Mouse (Mus musculus): Measurements from ENCODE around the gene Cables2.
"Not testable (repeated sequence)": the region's sequence is repeated elsewhere in the genome, so short reads cannot be mapped to it uniquely, and the experiment has no call there.

Cables2 gene

DNA sequence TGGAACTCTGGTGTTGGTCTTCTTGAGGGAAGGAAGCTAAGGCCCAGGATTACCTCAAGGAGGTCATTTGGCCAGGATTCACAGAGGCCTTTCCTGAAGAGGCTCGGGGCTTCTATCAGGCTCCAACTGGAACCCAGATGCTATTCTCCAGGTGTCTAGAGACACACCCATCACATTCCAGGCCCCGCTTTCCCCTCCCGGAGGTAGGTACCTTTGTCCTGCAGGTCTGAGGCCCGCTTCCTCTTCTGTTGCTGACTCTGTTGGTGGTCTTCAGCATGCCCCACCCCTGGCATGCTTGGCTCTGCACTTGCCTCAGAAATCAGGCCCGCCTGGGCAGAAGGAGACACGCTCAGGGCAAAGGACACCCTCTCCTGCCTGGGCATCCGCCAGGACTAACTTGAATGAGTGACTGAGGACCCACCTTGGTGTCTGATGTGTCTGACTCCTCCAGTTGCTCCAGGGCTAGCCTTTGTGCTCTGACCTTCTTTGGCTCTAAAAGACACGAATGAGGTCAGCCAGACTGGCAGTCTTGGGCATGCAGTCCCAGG lies 4.6 kb upstream of the Cables2 start:
- no peak for ATAC-seq (ENCODE audit: low TSS enrichment)

DNA sequence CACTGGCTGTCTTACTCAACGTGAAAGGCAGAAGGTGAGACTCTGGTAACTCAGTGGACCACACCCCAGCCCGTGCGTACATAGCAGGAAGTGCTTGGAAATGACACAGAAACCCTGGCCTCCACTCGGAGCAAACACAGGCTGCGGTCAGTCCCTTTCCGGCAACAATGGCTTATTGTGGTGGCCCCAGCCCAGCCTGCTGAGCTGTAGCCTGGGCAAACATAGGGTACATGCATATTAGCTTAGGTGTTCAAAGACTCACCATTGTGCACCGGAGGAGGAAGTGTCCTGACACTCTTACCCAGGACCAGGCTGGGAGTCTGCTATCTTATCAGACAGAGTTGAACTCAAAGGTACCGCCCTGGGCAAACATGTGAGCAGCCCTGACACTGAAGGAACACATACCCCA lies 3.6 kb upstream of the Cables2 start:
- ATAC-seq (ENCODE audit: low TSS enrichment), result no peak

DNA sequence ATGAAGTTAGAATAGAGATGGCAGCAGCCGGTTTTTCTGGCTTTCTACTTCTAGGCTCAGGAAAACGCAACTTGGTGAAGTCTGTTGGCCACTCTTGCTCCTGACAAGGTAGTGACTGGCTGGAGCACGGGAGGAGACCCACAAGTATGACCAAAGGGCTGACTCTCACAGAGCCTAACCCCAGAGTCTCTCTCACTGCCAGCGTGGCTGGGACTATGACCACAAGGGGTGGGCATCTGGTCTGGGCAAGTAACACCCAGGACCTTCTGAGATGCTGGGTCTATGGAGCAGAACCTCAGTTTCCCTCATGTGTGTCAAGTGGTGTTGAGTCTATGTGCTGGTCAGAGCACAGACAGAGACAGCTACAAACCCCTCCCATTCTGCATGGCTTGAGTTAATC lies 3.1 kb upstream of the Cables2 start:
- no peak for ATAC-seq (ENCODE audit: low TSS enrichment)

DNA sequence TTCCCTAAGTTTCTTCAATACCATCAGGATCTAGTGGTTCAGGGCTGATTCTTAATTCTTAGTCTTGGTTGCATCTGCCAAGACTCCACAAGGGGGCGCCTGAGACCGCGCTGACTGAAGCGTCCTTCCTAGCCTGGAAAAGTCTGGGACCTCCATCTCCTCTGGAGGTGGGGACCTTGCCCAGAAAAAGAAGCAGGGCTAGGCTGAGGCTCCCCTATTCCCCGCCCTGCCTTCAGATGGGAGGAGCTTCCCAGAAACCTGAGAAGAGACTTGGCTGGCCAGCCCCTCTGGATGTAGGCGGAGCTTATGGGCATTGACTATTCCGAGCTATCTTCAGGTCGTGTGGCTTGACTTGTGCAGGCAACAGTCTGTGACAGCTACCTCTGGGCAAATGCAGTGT lies 2.5 kb upstream of the Cables2 start:
- ATAC-seq (ENCODE audit: low TSS enrichment), result peak; percentile 14

DNA sequence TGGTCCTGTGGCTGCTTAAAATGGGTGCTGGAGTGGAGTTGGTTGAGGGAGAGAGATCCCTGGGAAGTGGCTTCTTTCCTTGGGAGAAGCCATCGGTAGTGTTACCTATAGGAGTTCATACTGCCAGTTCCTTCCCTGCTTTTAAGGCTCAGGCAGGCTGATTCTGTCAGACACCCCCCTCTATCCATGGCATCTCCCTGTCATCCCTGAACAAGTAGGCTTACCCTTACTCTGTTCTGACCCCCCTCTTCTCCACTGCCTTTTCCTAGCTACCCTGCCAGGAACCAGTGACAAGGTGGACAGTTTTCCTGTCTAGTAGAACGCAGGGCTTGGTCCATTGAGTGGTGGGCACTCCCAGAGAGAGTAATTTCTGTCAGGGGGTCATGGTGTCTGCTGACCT lies 1.2 kb upstream of the Cables2 start:
- ATAC-seq (ENCODE audit: low TSS enrichment), result no peak

DNA sequence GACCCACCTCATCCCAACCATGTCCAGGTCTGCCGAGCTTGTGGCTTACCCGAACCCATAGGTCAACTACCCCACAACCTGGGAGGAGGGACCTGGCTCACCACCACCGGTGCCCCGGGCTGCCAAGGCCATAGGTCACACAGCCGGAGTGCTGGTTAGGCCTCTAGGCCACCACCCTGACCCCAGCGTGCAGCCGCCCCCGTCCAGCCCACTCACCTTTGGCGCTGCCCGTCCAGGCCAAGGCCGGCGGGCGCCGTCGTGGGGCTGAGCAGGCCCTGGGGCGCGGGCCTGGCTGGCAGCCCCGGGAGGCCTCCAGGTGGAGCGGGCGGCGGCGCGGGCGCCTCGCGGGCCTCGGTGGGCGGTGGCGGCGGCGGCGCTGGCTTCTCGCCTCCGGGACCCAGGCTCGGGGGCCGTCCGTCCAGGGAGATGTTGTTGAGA lies 393 bp downstream of the Cables2 start:
- ATAC-seq (ENCODE audit: low TSS enrichment), result peak; percentile 18; the same call in 1 of the 2 replicates

DNA sequence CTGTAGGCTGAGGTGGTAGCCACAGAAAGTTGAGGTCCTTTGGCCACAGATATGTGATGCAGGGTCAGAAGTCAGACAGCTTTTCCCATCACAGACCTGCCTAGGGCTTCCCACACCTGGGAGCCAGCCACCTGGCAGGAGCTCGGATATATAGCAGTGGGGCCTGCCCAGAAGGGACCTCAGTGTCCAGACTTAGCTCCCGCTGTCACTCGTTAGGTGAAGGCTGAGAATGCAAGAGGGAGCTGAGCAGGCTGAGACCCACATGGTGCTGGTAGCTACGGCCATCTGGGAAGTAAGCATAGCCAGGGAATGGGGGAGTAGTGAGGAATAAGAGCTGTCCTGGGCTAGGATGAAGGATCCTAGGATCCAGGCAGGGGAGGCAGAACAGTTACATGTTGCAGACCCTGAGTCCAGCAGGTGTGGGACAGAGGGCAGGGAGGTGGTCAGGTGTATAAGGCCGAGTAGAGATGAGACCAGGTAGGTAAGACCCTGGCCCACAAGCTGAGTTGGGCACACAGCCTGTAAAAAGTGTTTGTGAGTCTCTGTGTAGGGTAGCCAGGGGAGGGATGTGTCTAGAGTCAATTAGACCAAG lies 1.4 kb downstream of the Cables2 start:
- ATAC-seq (ENCODE audit: low TSS enrichment), result no peak

DNA sequence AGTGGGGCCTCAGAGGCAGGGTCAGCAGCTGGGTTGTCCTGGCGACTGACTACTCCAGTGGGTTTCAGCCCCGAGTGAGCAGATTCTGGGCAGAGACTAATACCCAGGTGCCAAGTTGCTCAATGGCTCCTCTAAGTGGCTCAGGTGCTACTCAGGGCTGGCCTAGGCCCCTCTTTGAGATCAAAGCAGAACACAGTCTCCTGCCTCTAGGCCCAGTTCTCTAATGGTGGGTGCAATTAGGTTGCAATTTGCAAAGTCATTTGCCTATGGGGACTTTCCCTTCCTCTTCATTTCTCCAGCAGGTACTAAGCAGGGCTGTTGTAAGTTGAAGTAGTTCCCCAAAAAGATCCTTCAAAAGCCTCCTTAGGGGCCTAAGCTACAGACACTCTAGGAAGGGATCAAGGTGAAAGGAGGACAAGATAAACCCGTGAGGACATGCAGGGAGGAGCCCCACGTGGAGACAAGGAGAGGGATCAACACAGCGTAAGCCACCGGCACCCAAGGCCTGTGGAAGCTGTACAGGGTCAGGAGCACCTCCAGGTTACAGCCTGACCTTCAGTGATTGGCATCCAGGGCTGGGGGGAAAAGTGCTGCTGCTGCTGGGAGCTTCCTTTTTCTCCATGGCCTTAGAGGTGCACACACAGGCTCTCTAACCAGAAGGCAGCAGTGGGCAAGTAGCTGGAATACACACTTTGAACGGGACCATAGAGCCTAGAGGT lies 2.6 kb downstream of the Cables2 start:
- ATAC-seq (ENCODE audit: low TSS enrichment), result no peak

DNA sequence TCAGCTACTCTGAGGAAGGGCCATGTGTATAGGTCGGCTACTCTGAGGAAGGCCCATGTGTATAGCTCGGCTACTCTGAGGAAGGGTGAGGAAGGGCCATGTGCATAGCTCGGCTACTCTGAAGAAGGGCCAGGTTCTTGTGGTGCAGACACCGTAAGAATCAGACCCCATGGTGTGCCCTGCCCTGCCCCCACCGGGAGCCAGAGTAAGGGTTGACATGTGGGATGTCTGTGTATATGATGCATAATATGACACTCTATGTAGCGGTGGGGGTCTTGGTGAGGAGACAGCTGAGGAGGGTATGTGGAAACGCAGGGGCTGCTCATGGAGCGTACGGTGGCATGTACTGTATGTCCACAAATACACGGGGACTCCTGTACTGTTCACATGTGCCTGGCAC lies 4.0 kb downstream of the Cables2 start:
- no peak for ATAC-seq (ENCODE audit: low TSS enrichment)

DNA sequence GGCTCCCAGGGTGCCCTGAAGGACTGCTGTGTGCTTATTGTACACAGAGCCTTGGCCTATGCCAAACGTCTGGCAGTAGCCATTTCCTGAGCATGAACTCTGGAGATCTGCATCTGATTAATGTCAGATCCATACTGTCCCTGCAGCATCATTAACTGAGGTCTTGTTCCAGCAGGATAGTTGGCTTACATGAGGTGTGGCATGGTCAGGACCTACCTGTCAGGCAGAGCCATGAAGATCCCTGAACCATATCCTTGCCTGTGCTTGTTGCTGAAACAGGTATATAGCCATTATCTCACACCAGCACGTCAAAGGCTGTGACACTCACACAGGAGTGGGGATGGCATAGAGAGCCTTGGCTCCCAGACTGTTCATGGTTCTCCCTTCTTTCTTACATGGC lies 5.3 kb downstream of the Cables2 start:
- no peak for ATAC-seq (ENCODE audit: low TSS enrichment)

DNA sequence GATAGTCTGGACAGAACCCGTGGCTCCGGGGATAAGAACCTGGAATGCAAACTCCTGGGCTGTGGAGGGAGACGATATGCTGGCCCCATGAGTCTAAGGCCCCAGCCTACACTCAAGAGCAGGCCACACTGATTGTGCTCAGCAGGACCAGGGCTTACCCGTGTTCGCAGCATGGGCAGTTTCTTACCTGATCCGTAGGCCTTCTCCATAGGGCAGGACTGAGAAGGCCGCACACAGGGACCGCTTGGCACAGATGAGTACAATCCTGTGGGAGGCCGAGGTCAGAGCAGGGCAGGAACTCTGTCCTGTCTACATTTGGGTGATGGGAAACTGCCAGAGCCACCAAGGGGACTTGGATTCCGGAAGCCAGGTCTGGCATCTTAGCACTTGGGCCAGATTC lies 10.4 kb downstream of the Cables2 start:
- no peak for ATAC-seq (ENCODE audit: low TSS enrichment)

DNA sequence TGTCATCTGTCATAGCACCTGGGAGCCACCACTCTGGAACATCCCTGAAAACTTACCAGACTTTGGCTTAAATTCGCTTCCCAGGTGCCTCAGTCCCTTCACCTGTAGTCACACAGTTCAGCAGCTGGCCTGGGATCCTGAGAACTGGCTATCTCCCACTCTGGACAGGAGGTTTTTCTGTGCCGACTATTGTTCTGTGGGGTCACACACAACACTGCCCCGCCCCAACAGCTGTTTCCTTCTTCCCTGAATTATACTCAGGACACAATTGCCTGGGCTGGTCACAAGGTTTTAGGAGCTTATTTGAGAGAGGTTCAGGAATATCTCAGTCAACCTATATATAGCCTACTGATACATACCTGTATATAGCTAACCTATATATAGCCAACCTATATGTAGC lies 10.9 kb downstream of the Cables2 start:
- ATAC-seq (ENCODE audit: low TSS enrichment), result no peak

DNA sequence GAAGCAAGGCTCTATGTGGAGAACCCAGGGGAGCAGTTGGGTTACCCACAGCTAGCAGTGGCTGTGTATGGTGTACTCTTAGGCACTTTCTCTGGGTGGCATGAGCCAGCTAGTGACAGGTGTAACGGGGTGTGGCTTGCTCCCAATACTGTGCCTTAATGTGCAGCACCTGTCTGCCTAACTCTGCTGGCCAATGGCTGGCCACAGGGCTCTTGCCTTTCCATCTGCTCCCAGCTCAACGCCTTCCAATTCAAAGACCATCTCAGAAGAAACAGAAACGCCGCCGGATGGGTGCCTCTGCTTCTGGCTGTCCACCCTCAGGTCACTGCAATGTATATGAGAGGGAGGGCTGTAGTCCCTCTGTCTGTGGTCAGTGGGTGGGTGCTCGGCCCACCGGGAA lies 11.4 kb downstream of the Cables2 start:
- no peak for ATAC-seq (ENCODE audit: low TSS enrichment)

DNA sequence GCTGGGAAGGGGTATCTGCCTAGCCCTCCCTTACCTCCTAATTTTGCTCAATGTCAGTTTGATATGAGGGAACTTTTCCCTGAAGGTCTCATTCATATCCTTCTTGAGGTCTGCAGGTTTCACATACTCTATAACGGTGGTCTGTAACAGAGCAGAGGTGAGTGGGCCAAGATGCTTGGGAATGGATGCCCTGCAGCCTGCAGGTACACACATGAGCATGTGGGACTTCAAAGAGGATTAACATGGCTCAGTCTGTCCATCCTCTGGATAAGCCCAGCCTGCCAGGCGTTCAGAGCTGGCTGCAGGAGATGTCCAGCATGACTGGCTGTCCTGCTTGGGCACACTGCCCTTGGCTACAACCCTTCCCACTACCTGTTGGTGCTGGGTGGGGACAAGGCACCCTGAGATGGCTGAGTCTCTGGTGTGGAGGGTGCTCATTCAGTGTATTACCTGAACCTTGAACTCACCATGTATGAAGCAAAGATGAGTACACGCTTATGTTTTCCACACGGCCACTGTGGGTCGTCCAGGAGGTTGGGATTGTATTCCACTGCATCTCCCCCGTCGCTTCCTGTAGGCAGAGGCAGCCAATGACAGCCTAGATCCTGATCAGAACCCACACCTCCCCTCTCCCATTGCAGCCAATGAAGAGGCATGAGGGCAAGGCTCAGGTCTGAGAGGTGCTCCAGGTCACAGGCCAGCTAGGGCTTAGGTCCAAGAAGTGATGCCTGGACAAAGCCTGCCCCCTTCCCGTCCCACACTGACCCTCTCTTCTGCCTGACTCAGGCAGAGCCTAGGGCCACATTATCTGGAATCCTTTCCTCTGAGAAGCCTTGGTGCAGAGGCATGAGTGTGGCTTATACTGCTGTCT lies 12.5 kb downstream of the Cables2 start:
- ATAC-seq (ENCODE audit: low TSS enrichment), result no peak

DNA sequence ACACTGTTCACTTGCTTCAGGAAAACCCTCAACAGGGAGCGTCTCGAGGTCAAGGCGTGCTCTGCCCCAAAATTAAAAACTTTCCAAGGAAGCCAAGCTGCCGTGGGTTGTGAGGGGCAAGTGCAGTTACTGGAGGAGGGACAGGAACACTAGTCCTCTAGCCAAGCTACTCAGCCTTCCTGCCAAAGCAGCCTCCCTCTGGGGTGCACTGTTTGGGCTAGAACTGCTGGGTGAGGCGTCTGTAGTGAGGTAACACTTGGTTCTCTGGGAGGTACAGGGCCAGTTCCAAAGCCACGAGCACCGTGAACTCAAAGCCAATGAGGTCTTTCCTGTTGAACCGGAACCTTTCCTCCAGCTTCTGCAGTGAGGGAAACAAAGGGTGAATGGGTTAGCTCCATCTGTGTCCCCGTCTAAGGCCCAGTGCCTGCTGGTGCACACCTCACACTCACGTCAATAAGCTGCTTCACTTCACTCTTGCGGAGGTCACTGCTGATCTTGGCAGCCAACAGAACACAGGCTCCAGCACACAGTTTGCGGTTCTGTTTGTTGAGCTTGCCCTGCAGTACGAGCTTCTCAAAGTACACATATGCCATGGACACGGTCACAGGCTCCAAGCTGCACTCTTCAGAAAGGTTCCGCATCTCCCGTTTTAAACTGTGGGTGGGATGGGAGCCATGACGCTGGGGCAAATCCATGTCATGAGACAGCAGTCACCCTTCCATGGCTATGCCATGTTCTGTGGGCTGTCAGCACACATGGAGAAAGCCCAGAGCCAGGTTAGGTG lies 13.3 kb downstream of the Cables2 start:
- not testable (repeated sequence) for ATAC-seq (ENCODE audit: low TSS enrichment)

DNA sequence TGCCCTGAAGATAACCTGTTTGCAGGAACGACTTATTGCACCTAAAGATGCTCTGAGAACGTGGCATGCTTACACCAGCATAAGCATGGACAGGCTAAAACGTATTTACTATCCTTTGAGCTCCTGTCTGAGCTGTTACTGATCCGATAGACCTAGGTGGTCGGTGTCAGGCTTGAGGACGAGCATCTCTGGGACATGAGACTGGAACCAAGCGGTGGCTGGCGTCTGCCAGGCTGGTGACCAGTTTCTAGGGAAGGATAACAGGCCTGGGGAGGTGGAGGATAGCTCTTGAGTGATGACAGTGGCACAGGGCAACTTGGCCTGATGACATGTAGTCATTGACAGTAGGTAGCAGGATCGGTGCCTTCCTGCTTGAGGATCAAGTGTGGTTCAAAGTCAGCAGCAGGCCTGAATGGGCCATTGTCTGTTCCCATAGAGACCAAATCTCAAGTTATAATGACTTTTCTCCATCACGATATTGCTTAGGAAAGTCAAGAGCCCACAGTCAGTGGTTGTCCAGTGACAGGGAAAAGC lies 14.3 kb downstream of the Cables2 start:
- ATAC-seq (ENCODE audit: low TSS enrichment), result not testable (repeated sequence)

DNA sequence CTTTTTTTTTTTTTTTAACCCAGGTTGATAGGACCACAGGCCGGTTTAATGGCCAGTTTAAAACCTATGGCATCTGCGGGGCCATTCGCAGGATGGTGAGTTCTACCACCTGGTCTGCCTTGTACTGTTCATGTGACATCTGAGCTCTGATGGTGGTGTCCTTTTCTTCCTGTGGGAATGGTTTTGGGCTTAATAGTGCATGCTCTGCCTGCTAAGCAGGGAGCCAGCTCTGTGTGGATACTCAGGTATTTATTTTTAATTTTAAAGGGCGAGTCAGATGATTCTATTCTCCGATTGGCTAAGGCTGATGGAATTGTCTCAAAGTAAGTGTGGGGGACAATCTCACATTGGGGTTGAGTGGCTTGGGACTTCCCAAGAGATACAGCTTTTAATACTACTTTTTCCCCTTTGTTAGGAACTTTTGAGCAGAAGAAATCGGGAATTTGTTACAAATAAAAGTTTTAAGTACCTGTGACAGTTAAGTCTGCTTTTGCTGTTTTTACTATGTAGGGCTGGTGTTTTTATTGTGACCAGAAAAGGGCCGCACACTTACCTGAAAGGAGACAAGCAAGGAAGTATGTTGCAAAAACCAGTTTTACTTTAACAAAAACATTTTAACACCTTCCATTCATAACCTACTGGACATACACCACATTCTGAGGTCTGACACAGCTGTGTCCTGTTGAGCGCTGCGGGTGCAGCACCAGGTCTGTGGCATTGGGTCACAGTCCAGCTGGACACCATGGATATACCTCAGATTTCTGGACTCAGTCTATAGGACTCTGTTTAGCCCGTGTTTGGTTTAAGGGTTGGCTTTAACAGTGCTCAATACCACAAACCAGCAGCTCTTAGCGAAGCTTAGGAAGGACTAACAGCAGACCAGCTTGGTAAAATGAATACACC lies 15.1 kb downstream of the Cables2 start:
- ATAC-seq (ENCODE audit: low TSS enrichment), result no peak

DNA sequence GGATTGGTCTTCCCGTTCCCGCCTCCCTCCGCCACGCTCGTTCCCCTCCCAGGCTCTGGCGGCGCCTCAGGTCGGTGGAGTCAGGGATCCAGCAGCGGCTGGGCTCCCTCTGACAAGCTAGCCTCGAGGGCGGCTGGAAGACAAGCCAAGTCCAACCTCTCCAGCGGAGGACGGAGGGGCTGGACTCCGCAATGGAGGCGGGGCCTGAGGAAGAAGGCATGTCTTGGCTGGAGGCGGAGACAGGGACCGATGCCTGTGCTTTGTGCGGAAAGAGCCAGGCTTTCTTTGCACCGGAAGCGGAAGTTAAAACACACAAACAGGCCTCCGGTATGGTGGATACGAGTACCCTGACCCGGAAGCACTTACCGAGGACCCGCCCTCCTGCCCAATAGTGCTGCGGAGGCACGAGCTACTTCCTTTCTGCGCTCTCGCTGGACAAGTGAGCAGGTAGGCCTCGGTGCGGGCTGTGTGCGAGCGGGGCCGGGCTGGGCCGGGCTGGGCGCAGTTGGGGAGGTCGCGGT lies 16.2 kb downstream of the Cables2 start, which contains the start of gene Rps21:
TSS of gene Rps21 (plus strand) at position 377 of the 521 bp plus-strand sequence.
- peak; percentile 93 for ATAC-seq (ENCODE audit: low TSS enrichment)

DNA sequence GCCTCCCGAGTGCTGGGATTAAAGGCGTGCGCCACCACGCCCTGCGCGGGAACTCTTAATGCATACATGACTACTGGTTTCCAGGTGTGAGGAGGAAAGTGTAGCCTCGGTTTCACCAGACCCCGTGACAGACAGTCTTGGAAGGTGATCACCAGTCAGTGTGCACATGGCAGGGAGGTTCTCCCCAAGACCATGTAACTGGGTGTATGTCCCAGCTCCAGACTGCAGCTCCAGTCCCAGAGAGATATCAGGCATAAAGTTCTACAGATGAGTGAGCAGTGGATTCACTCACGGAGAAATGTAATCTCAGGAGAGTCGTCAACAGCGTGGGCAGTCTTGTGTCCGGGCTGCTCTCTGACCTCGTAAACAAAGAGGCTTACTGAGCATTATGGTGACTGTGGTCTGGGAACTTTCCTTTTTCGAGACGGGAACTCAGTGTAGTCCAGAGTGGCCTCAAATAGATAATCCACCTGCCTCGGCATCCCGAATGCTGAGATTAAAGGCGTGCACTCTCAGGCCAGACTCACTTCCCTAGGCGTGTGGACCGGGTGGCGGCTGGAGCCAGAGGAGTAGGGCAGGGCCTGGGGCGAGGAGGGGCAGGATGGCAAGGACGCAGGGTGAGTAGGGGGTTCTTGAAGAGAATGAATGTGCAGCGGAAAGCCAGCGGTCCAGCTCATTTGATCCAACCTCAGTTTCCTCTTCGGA lies 16.8 kb downstream of the Cables2 start:
- peak; percentile 27 for ATAC-seq (ENCODE audit: low TSS enrichment)
